Mouse (Mus musculus) stomach, embryonic 16.5 days (tissue): ENCODE data around the gene Tesc. TPM values are rescaled to one million over a fixed set of nuclear protein-coding genes. Genes with fewer than 3 reads are reported as not detected.

Experiments used
- ATAC-seq: fragments of 200-750 bp; cut with Nextera tagmentation; 2 replicates; pipeline ENCODE4 v1.8.0; 2017; ENCODE audit warnings: moderate number of reproducible peaks, moderate TSS enrichment; ENCODE audit not compliant: insufficient read depth, low FRiP score
- H3K27ac ChIP-seq: fragments of 300-500 bp; sonication (generic); 2 replicates; pipeline ENCODE4 v1.5.1; 2014; ENCODE audit warnings: low read length
- H3K27me3 ChIP-seq: fragments of 300-500 bp; sonication (generic); 2 replicates; pipeline ENCODE4 v1.6.1; 2014; ENCODE audit warnings: low read length, control low read depth, mixed read lengths; ENCODE audit not compliant: control insufficient read depth, insufficient read depth
- H3K36me3 ChIP-seq: fragments of 300-500 bp; sonication (generic); 2 replicates; pipeline ENCODE4 v1.6.1; 2014; ENCODE audit warnings: low read length; ENCODE audit not compliant: control insufficient read depth, insufficient read depth
- H3K4me1 ChIP-seq: fragments of 300-500 bp; sonication (generic); 2 replicates; pipeline ENCODE4 v1.6.1; 2014; ENCODE audit warnings: low read length, control low read depth, mixed read lengths; ENCODE audit not compliant: control insufficient read depth, insufficient read depth
- H3K4me2 ChIP-seq: fragments of 300-500 bp; sonication (generic); 2 replicates; pipeline ENCODE4 v1.6.1; 2014; ENCODE audit warnings: low read depth, low read length, mixed read lengths
- H3K4me3 ChIP-seq: fragments of 300-500 bp; sonication (generic); replicated peaks from 2 replicates; pipeline ENCODE4 v1.5.1; 2014; ENCODE audit warnings: mild to moderate bottlenecking, low read length
- H3K9ac ChIP-seq: fragments of 300-500 bp; sonication (generic); 2 replicates; pipeline ENCODE4 v1.6.1; 2014; ENCODE audit warnings: low read length
- H3K9me3 ChIP-seq: fragments of 300-500 bp; sonication (generic); replicated peaks from 2 replicates; pipeline ENCODE4 v1.6.1; 2016; ENCODE audit warnings: low read length, control low read depth; ENCODE audit not compliant: control insufficient read depth
- WGBS: fragments of 180-500 bp; shearing (Covaris S2); extraction: QIAGEN DNeasy Blood & Tissue Kit; methylation state at CpG from one replicate; pipeline ENCODE4 v1.1.7; 2014; 5-methylcytosine and 5-hydroxymethylcytosine counted together
- polyA plus RNA-seq: library from polyadenylated mRNA; unstranded; fragments of >200 nt; fragmentation: Nextera tagmentation; extraction: Ambion mirVana; gene quantifications from 2 replicates; pipeline ENCODE4 v1.2.1, GENCODE M21; 2015

Gene Tesc
- polyA plus RNA-seq, 1 experiment from 2014 or later = 26.1 TPM

GRCm38 (mm10) chr5:118053205-118053604, 25.7 kb downstream of the Tesc start:
- ATAC-seq = no peak
- H3K4me3 ChIP-seq = no peak overlapping the region
- H3K9me3 ChIP-seq = no peaks in the 10 kb centered on the region
- 92% methylated on average over 2 of the region's 2 CpGs for WGBS
- H3K27me3 ChIP-seq = no peaks in the 10 kb centered on the region
- no peak overlapping the region for H3K9ac ChIP-seq
- H3K27ac ChIP-seq = no peak overlapping the region
- H3K4me1 ChIP-seq = no peaks in the 10 kb centered on the region
- H3K36me3 ChIP-seq = no peaks in the 10 kb centered on the region
- no peak overlapping the region for H3K4me2 ChIP-seq

GRCm38 (mm10) chr5:118057508-118058111, 30.1 kb downstream of the Tesc start:
- no peak for ATAC-seq
- H3K36me3 ChIP-seq = no peaks in the 10 kb centered on the region
- H3K4me1 ChIP-seq = no peaks in the 10 kb centered on the region
- no peaks in the 10 kb centered on the region for H3K27me3 ChIP-seq
- no peak overlapping the region for H3K27ac ChIP-seq
- H3K9me3 ChIP-seq = no peaks in the 10 kb centered on the region
- no peak overlapping the region for H3K4me3 ChIP-seq
- no peak overlapping the region for H3K9ac ChIP-seq
- 53% methylated on average over 8 of the region's 8 CpGs for WGBS
- H3K4me2 ChIP-seq = no peak overlapping the region

GRCm38 (mm10) chr5:118058858-118059257, 31.3 kb downstream of the Tesc start:
- Histone ChIP-seq H3K9ac (no peak overlapping the region), H3K4me3 (no peak overlapping the region), H3K27ac (no peak overlapping the region), H3K4me2 (no peak overlapping the region), H3K4me1 (peaks cover 5% of the 10 kb centered on the region; the same call in 1 of the 2 replicates), H3K9me3 (no peaks in the 10 kb centered on the region), H3K27me3 (no peaks in the 10 kb centered on the region), H3K36me3 (no peaks in the 10 kb centered on the region)
- ATAC-seq = no peak
- 82% methylated on average over 10 of the region's 10 CpGs for WGBS

GRCm38 (mm10) chr5:118059646-118060045, 32.1 kb downstream of the Tesc start:
- Histone ChIP-seq H3K27me3 (no peaks in the 10 kb centered on the region), H3K4me2 (no peak overlapping the region), H3K4me1 (peaks cover 5% of the 10 kb centered on the region; the same call in 1 of the 2 replicates), H3K36me3 (no peaks in the 10 kb centered on the region), H3K27ac (no peak overlapping the region), H3K9ac (no peak overlapping the region), H3K4me3 (no peak overlapping the region), H3K9me3 (no peaks in the 10 kb centered on the region)
- 85% methylated on average over 9 of the region's 9 CpGs for WGBS
- ATAC-seq = no peak

GRCm38 (mm10) chr5:118061391-118061790, 33.8 kb downstream of the Tesc start:
- 91% methylated on average over 18 of the region's 18 CpGs for WGBS

GRCm38 (mm10) chr5:118063181-118063621, 35.7 kb downstream of the Tesc start:
- H3K27me3 ChIP-seq = no peaks in the 10 kb centered on the region
- H3K4me2 ChIP-seq = no peak overlapping the region
- H3K36me3 ChIP-seq = no peaks in the 10 kb centered on the region; the same call in 1 of the 2 replicates
- no peak overlapping the region for H3K9ac ChIP-seq
- no peak overlapping the region for H3K27ac ChIP-seq
- no peak for ATAC-seq
- 49% methylated on average over 8 of the region's 8 CpGs for WGBS
- H3K4me1 ChIP-seq = peaks cover 5% of the 10 kb centered on the region; the same call in 1 of the 2 replicates
- H3K9me3 ChIP-seq = no peaks in the 10 kb centered on the region
- H3K4me3 ChIP-seq = no peak overlapping the region

More at GRCm38 (mm10) chr5:118061391-118061790, 33.8 kb downstream of the Tesc start:
- Histone ChIP-seq H3K9ac (no peak overlapping the region), H3K9me3 (no peaks in the 10 kb centered on the region), H3K4me2 (no peak overlapping the region), H3K4me3 (no peak overlapping the region), H3K27ac (no peak overlapping the region), H3K36me3 (no peaks in the 10 kb centered on the region; the same call in 1 of the 2 replicates), H3K27me3 (no peaks in the 10 kb centered on the region), H3K4me1 (peaks cover 5% of the 10 kb centered on the region; the same call in 1 of the 2 replicates)
- ATAC-seq = no peak

- WGBS = 56% methylated on average over 10 of the region's 10 CpGs
- ATAC-seq = no peak
Observed at GRCm38 (mm10) chr5:118064284-118064901, 36.9 kb downstream of the Tesc start.

GRCm38 (mm10) chr5:118065516-118066255, 38.1 kb downstream of the Tesc start:
- WGBS = 83% methylated on average over 19 of the region's 19 CpGs
- Histone ChIP-seq H3K27me3 (no peaks in the 10 kb centered on the region), H3K36me3 (no peaks in the 10 kb centered on the region; the same call in 1 of the 2 replicates)

More at GRCm38 (mm10) chr5:118064284-118064901, 36.9 kb downstream of the Tesc start:
- no peaks in the 10 kb centered on the region for H3K27me3 ChIP-seq
- no peak overlapping the region for H3K4me2 ChIP-seq
- H3K36me3 ChIP-seq = no peaks in the 10 kb centered on the region; the same call in 1 of the 2 replicates
- H3K9ac ChIP-seq = no peak overlapping the region
- H3K27ac ChIP-seq = no peak overlapping the region
- no peak overlapping the region for H3K4me3 ChIP-seq
- H3K9me3 ChIP-seq = no peaks in the 10 kb centered on the region
- peaks cover 5% of the 10 kb centered on the region; the same call in 1 of the 2 replicates for H3K4me1 ChIP-seq

GRCm38 (mm10) chr5:118066828-118067227, 39.3 kb downstream of the Tesc start:
- Histone ChIP-seq H3K27ac (no peak overlapping the region), H3K9ac (no peak overlapping the region), H3K4me3 (no peak overlapping the region), H3K4me2 (no peak overlapping the region), H3K9me3 (no peaks in the 10 kb centered on the region), H3K36me3 (no peaks in the 10 kb centered on the region; the same call in 1 of the 2 replicates), H3K4me1 (peaks cover 5% of the 10 kb centered on the region; the same call in 1 of the 2 replicates), H3K27me3 (no peaks in the 10 kb centered on the region)
- no peak; the same call in 1 of the 2 replicates for ATAC-seq
- 64% methylated on average over 5 of the region's 5 CpGs for WGBS

More at GRCm38 (mm10) chr5:118065516-118066255, 38.1 kb downstream of the Tesc start:
- H3K9me3 ChIP-seq = no peaks in the 10 kb centered on the region
- H3K27ac ChIP-seq = no peak overlapping the region
- H3K9ac ChIP-seq = no peak overlapping the region
- no peak overlapping the region for H3K4me2 ChIP-seq
- no peak for ATAC-seq
- H3K4me1 ChIP-seq = peaks cover 5% of the 10 kb centered on the region; the same call in 1 of the 2 replicates
- no peak overlapping the region for H3K4me3 ChIP-seq
